Mouse (Mus musculus): ENCODE results near the gene Tceal5. TPM values are rescaled to one million over a fixed set of nuclear protein-coding genes. Genes with fewer than 3 reads are reported as not detected.
A peak's percentile ranks its signal among the peaks of the same experiment; 100 is the strongest.

The Tceal5 gene
- polyA plus RNA-seq, 1 experiment, result 224 TPM

DNA sequence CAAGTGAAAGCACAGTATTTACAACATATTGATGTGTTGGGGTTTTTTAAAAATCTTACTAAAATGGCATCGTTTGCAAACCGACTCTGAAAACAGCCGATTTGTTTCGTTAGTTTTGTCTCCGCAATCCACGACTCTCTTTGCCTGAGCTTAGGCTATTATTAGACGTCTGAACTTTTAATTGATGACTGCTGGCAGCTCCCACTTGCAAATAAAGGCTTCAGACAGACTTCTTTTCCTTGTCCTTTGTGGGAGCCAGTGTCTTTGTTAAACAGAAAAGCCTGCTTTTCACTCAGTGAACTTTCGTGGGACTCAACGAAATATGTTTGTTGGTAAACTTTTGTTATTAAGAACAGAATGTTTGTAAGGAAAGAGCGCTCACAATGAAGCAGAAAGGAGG lies 30.9 kb downstream of the Tceal5 start:
- no peak for DNase-seq (ENCODE audit: extremely low spot score in 1 of 2, low spot score in 1 of 2)

GRCm38 (mm10) chrX:136172118-136172551 lies 31.5 kb downstream of the Tceal5 start, which contains the start of gene Tceal8:
TSS of gene Tceal8 (minus strand) at chrX:136172342.
- DNase-seq (ENCODE audit: extremely low spot score in 1 of 2, low spot score in 1 of 2), result peak; percentile 66 to 75

GRCm38 (mm10) chrX:136171189-136172117 lies 32.2 kb downstream of the Tceal5 start:
- DNase-seq (ENCODE audit: extremely low spot score in 1 of 2, low spot score in 1 of 2), result peak; percentile 22 to 63

- DNase-seq (ENCODE audit: extremely low spot score in 1 of 2, low spot score in 1 of 2), result no peak
These were observed 33.1 kb downstream of the Tceal5 start for GRCm38 (mm10) chrX:136170625-136171024.

Other genes with a start within 250 kb of the Tceal5 start
- gene Arxes2, start 210.1 kb downstream of the Tceal5 start, polyA plus RNA-seq (2012; rRNA removed), result 84.8 and 88.5 TPM in 2 replicates
- gene Arxes1, start 170.5 kb downstream of the Tceal5 start, polyA plus RNA-seq (2012; rRNA removed), result 23.9 and 25.2 TPM in 2 replicates
- gene Bex2, start 135.6 kb downstream of the Tceal5 start, polyA plus RNA-seq (2012; rRNA removed), result 425 and 460 TPM in 2 replicates
- 0.04 and 0.10 TPM in 2 replicates for gene Nxf3, start 118.6 kb downstream of the Tceal5 start, polyA plus RNA-seq (2012; rRNA removed)
- gene Bex4, start 64.9 kb downstream of the Tceal5 start, polyA plus RNA-seq (2012; rRNA removed), result 32.8 and 37.5 TPM in 2 replicates
- 67.1 and 69.0 TPM in 2 replicates for gene Tceal8, start 31.5 kb downstream of the Tceal5 start, polyA plus RNA-seq (2012; rRNA removed)
- gene Tceal7, start 10.9 kb upstream of the Tceal5 start, polyA plus RNA-seq (2012; rRNA removed), result 1.3 and 1.4 TPM in 2 replicates
- gene Bex1, start 11.6 kb upstream of the Tceal5 start, polyA plus RNA-seq (2012; rRNA removed), result 132 and 148 TPM in 2 replicates
- 140 and 143 TPM in 2 replicates for gene Tceal9, start 41.2 kb upstream of the Tceal5 start, polyA plus RNA-seq (2012; rRNA removed)
- gene Bex3, start 66.4 kb upstream of the Tceal5 start, polyA plus RNA-seq (2012; rRNA removed), result 584 and 646 TPM in 2 replicates

All from frontal cortex, adult 2 months (tissue).